Mouse (Mus musculus): Measurements from ENCODE around the gene Cdpf1. TPM values are rescaled to one million over a fixed set of nuclear protein-coding genes. Genes with fewer than 3 reads are reported as not detected.

Gene Cdpf1
- total RNA-seq, 2 experiments from 2014 or later = 25.3 to 25.8 TPM

DNA sequence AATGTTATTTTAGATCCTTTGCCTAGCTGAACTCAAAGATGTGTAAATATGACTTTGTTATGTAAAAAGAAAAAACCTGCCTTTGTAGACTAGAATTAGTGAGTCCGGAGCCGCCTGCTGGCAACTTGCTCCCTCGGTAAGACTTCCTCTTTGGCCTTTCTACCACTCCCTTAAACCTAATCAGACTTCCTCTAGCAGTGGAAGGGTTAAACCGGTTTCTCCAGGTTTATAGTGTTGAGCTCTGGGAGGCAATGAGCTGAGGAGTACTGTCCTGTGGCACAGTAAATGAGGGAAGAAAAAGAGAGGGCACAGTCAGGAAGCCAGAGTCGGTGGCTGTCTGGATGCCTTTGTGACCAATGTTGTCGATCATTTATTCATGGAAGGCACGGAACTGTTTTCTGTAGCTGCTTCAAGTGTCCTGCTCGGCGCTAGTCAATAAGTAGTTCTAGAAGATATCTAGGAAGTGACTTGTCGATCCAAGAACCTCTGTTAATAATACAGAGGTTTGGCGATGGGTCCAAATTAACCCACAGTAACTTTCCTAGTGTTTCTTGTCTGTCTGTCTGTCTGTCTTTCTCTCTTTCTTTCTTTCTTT lies 39.3 kb downstream of the Cdpf1 start:
- intact Hi-C loops (cut with DNase I) = no loop called here
- no peak for DNase-seq (ENCODE audit: extremely low spot score in 1 of 2, low spot score in 2 of 2)

DNA sequence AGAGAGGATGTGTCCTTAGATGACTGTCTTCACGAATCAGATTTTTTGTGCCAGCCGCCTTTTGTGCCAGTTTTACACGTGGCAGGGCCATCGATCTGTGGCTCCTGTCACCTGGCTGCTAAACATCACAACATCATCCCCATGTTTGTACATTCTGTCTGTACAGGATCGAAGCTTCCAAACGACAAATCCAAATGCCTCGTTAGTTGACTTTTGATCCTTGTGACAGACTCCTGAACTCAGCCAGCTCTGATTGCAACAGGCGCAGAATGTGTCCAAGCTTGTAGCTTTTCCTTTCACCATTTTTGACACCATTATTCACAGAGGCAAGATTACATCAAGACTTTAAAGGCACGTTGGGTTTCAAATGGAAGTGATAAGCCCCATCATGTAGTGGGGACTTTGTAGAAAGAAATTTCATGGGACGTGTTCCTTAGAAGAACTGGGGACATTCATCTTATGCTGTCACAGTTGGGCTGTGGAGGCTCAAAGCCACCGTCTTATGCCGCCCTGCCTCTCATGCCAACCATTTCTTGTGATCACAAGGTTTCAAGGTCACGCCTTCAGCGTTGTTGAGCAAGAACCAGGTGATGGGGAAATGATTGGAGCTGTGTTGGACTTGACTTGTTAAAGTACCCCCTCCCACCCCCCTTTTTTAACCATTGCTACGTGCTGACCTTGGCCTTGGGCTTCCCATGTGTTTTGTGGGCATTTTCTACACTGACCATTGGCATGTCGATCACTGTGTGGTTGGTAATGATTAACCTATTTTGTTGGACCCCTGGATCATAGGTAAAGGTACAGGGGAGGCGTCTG lies 40.0 kb downstream of the Cdpf1 start:
- no peak for DNase-seq (ENCODE audit: extremely low spot score in 1 of 2, low spot score in 2 of 2)
- intact Hi-C loops (cut with DNase I) = no loop called here

DNA sequence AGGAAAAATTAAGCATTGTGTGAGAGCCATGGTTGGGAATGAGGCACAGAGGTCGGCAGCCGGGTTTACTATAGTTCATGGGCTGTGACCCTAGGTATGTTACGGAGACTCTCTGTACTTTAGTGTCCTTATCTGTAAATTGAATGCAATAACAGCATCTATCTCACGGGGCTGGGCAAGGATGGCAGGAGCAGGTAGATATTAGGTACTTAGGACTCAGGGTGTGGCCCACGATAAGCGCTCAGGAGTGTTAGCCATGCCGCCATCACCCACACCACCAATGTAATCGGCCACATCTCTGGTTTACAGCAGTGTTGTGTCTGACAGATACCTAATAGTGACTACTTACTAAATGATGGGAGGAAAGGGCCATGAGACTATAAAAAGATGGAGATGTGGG lies 42.5 kb downstream of the Cdpf1 start:
- intact Hi-C loops (cut with DNase I) = no loop called here
- DNase-seq (ENCODE audit: extremely low spot score in 1 of 2, low spot score in 2 of 2) = no peak

DNA sequence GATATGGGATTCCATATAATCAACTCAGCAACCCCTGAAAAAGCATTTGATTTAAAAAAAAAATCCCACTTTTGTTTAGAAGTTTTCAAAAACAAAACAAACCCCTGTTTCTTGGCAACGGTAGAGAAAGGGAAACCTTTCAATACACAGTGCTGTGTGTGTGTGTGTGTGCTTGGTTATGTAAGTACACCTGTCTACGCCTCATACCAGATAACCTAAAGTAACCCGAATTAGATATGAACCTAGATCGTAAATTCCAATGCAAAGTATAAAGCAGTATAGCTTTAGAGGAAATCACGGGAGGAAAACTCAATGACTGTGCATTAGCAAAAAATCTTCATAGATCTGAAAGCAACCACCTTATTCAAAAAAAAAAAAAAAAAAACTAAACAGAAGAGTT lies 44.8 kb downstream of the Cdpf1 start:
- no peak for DNase-seq (ENCODE audit: extremely low spot score in 1 of 2, low spot score in 2 of 2)
- intact Hi-C loops (cut with DNase I) = no loop called here

DNA sequence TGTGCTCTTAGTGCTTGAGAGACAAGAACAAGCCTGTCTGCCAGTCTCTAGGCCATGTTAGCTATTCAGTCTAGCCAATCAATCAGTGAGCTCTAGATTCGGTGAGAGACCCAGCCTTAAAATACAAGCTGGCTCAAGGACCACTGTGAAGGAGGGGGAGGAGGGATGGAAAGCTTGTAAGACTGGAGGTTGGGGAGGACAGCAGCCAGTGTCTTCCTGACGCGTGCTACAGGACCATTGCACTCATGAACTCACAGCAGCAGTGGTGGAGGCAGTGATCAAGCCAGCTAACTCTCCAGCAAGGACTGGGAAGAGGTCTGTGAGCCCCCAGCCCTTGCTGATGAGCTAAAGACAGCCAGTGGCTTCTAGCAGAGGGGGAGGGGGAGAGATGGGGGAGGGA lies 46.5 kb downstream of the Cdpf1 start:
- intact Hi-C loops (cut with DNase I) = no loop called here
- no peak for DNase-seq (ENCODE audit: extremely low spot score in 1 of 2, low spot score in 2 of 2)

DNA sequence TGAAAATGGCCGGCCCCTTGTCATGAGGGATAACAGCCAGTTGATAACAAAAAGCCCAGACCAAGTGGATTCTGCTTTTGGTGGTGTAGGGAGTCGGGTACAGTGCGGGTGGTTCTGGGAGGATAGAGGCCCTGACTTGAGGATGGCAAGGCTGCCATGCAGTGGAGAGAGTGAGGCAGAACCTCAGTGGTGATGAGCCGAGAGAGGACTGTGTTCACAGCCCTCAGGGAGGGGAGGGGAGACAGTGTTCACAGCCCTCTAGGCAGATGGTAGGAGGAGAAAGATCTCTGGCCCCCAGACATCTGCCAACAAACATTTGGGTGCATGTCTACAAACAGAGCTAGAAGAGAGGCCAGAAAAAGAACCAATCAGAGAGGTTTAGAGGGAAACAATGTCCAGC lies 48.7 kb downstream of the Cdpf1 start:
- intact Hi-C loops (cut with DNase I) = no loop called here
- DNase-seq (ENCODE audit: extremely low spot score in 1 of 2, low spot score in 2 of 2) = no peak

DNA sequence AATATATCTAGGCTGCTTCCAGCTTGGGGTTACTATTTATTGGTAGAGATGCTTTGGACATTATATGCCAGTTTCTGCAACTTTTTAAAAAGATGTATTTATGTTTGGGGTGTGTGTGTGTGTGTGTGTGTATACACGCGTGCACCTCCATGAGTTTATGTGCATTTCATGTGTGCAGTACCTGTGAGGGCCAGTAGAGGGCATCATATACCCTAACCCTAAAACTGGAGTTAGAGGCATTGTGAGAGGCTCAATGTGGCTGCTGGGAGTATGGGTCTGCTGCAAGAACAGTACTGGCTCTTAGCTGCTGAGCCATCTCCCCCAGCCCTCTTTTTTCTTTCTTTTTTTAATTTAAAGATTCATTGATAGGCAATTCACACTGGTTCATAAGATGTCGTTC lies 53.7 kb downstream of the Cdpf1 start:
- intact Hi-C loops (cut with DNase I) = no loop called here
- DNase-seq (ENCODE audit: extremely low spot score in 1 of 2, low spot score in 2 of 2) = no peak

Other genes starting within 250 kb of the Cdpf1 start
- 10 to 100 TPM; 44.4 to 52.6 TPM for gene Wnt7b, start 229.2 kb downstream of the Cdpf1 start, total RNA-seq (2021)
- gene Ppara, start 76.7 kb downstream of the Cdpf1 start, total RNA-seq (2021) = 1 to 10 TPM; 2.2 to 2.4 TPM
- under 1 TPM; 0.36 to 0.60 TPM for gene Pkdrej, start 10.0 kb upstream of the Cdpf1 start, total RNA-seq (2021)
- 1 to 10 TPM; 4.0 to 5.3 TPM for gene Ttc38, start 20.6 kb upstream of the Cdpf1 start, total RNA-seq (2021)
- gene Gtse1, start 48.0 kb upstream of the Cdpf1 start, total RNA-seq (2021) = 1 to 10 TPM; 1.4 to 1.7 TPM
- 10 to 100 TPM; 34.1 to 34.4 TPM for gene Trmu, start 67.6 kb upstream of the Cdpf1 start, total RNA-seq (2021)
- 1 to 10 TPM; 2.4 to 3.4 TPM for gene Celsr1, start 222.1 kb upstream of the Cdpf1 start, total RNA-seq (2021)
- gene Gramd4, start 246.0 kb upstream of the Cdpf1 start, total RNA-seq (2021) = 10 to 100 TPM; 38.3 to 41.4 TPM